Mouse (Mus musculus): ENCODE data around the gene Nt5c2.
"Not testable (repeated sequence)": the region's sequence is repeated elsewhere in the genome, so short reads cannot be mapped to it uniquely, and the experiment has no call there.

Nt5c2 gene

GRCm38 (mm10) chr19:46988231-46989087 is 26.5 kb downstream of the Nt5c2 start:
- peak; percentile 61 to 62 for DNase-seq (ENCODE audit: low spot score in 2 of 2)

GRCm38 (mm10) chr19:46987646-46988045 is 27.3 kb downstream of the Nt5c2 start:
- peak; percentile 36 to 43 for DNase-seq (ENCODE audit: low spot score in 2 of 2)

GRCm38 (mm10) chr19:46984726-46985622 is 30.0 kb downstream of the Nt5c2 start:
- peak; percentile 54 for DNase-seq (ENCODE audit: low spot score in 2 of 2)

- peak; percentile 60 to 61 for DNase-seq (ENCODE audit: low spot score in 2 of 2)
These were observed 31.0 kb downstream of the Nt5c2 start for GRCm38 (mm10) chr19:46983966-46984380.

- DNase-seq (ENCODE audit: low spot score in 2 of 2) = peak; percentile 34 to 51
These were observed 31.5 kb downstream of the Nt5c2 start for GRCm38 (mm10) chr19:46983352-46983965.

GRCm38 (mm10) chr19:46981462-46981861 is 33.5 kb downstream of the Nt5c2 start:
- DNase-seq (ENCODE audit: low spot score in 2 of 2) = no peak

GRCm38 (mm10) chr19:46979781-46980105 is 35.2 kb downstream of the Nt5c2 start:
- no peak for DNase-seq (ENCODE audit: low spot score in 2 of 2)

GRCm38 (mm10) chr19:46978920-46979780 is 35.8 kb downstream of the Nt5c2 start:
- no peak for DNase-seq (ENCODE audit: low spot score in 2 of 2)

- DNase-seq (ENCODE audit: low spot score in 2 of 2) = not testable (repeated sequence)
These were observed 36.9 kb downstream of the Nt5c2 start for GRCm38 (mm10) chr19:46978069-46978468.

GRCm38 (mm10) chr19:46977460-46977859 is 37.5 kb downstream of the Nt5c2 start:
- no peak for DNase-seq (ENCODE audit: low spot score in 2 of 2)

GRCm38 (mm10) chr19:46976743-46977142 is 38.2 kb downstream of the Nt5c2 start:
- no peak for DNase-seq (ENCODE audit: low spot score in 2 of 2)

GRCm38 (mm10) chr19:46975997-46976396 is 39.0 kb downstream of the Nt5c2 start:
- DNase-seq (ENCODE audit: low spot score in 2 of 2) = no peak

GRCm38 (mm10) chr19:46975565-46975964 is 39.4 kb downstream of the Nt5c2 start:
- no peak for DNase-seq (ENCODE audit: low spot score in 2 of 2)

GRCm38 (mm10) chr19:46972159-46972558 is 42.8 kb downstream of the Nt5c2 start:
- DNase-seq (ENCODE audit: low spot score in 2 of 2) = no peak

GRCm38 (mm10) chr19:46971712-46972111 is 43.2 kb downstream of the Nt5c2 start:
- DNase-seq (ENCODE audit: low spot score in 2 of 2) = no peak

- no peak for DNase-seq (ENCODE audit: low spot score in 2 of 2)
These were observed 43.8 kb downstream of the Nt5c2 start for GRCm38 (mm10) chr19:46971051-46971689.

GRCm38 (mm10) chr19:46970121-46970729 is 44.7 kb downstream of the Nt5c2 start:
- DNase-seq (ENCODE audit: low spot score in 2 of 2) = peak in 1 of 2 experiments; percentile 36

GRCm38 (mm10) chr19:46969286-46969985 is 45.5 kb downstream of the Nt5c2 start:
- no peak for DNase-seq (ENCODE audit: low spot score in 2 of 2)

GRCm38 (mm10) chr19:46968833-46969232 is 46.1 kb downstream of the Nt5c2 start:
- no peak for DNase-seq (ENCODE audit: low spot score in 2 of 2)

GRCm38 (mm10) chr19:46967861-46968260 is 47.1 kb downstream of the Nt5c2 start:
- DNase-seq (ENCODE audit: low spot score in 2 of 2) = no peak

All from spleen, postnatal 10 days (tissue).